Mouse (Mus musculus) gastrocnemius, postnatal 14 days (tissue): ENCODE results near the gene Nrg4. TPM values are rescaled to one million over a fixed set of nuclear protein-coding genes. Genes with fewer than 3 reads are reported as not detected.

Source experiments
- total RNA-seq, 2 experiments: library from RNA; stranded (reverse); gene quantifications; 2 replicates each; pipeline ENCODE4 v1.2.3; 2021

Nrg4 gene
- total RNA-seq, 2 experiments from 2014 or later: 0.18 TPM; not detected in 1

Other genes with a start within 250 kb of the Nrg4 start
- gene Ube2q2, start 178.0 kb downstream of the Nrg4 start, total RNA-seq: 10 to 100 TPM; 21.5 to 24.1 TPM
- 10 to 100 TPM; 18.5 to 21.1 TPM for gene Fbxo22, start 117.9 kb downstream of the Nrg4 start, total RNA-seq
- under 1 TPM; 0.27 to 0.44 TPM for gene Tmem266, start 69 bp upstream of the Nrg4 start, total RNA-seq
- 100 to 1,000 TPM; 229 to 279 TPM for gene Etfa, start 185.4 kb upstream of the Nrg4 start, total RNA-seq
- gene Isl2, start 211.8 kb upstream of the Nrg4 start, total RNA-seq: not detected